Mouse (Mus musculus) intestine, embryonic 15.5 days (tissue): ENCODE data around the gene Agap1. TPM values are rescaled to one million over a fixed set of nuclear protein-coding genes. Genes with fewer than 3 reads are reported as not detected.

Experiments used
- ATAC-seq: fragments of 200-750 bp; cut with Nextera tagmentation; 2 replicates; pipeline ENCODE4 v1.8.0; 2017; ENCODE audit warnings: moderate TSS enrichment, moderate library complexity
- H3K27ac ChIP-seq: fragments of 300-500 bp; sonication (generic); 2 replicates; pipeline ENCODE4 v1.5.1; 2015; ENCODE audit warnings: mild to moderate bottlenecking, inconsistent platforms
- H3K27me3 ChIP-seq: fragments of 300-500 bp; sonication (generic); replicated peaks from 2 replicates; pipeline ENCODE4 v1.6.1; 2015; ENCODE audit warnings: inconsistent platforms
- H3K36me3 ChIP-seq: fragments of 300-500 bp; sonication (generic); 2 replicates; pipeline ENCODE4 v1.6.1; 2015; ENCODE audit warnings: inconsistent platforms
- H3K4me1 ChIP-seq: fragments of 300-500 bp; sonication (generic); replicated peaks from 2 replicates; pipeline ENCODE4 v1.6.1; 2015; ENCODE audit warnings: inconsistent platforms
- H3K4me2 ChIP-seq: fragments of 300-500 bp; sonication (generic); replicated peaks from 2 replicates; pipeline ENCODE4 v1.6.1; 2015; ENCODE audit warnings: mild to moderate bottlenecking, inconsistent platforms
- H3K4me3 ChIP-seq: fragments of 300-500 bp; sonication (generic); replicated peaks from 2 replicates; pipeline ENCODE4 v1.5.1; 2015; ENCODE audit warnings: inconsistent platforms
- H3K9ac ChIP-seq: fragments of 300-500 bp; sonication (generic); 2 replicates; pipeline ENCODE4 v1.6.1; 2015; ENCODE audit warnings: inconsistent platforms
- H3K9me3 ChIP-seq: fragments of 300-500 bp; sonication (generic); 2 replicates; pipeline ENCODE4 v1.6.1; 2016; ENCODE audit warnings: inconsistent platforms
- WGBS: fragments of 180-500 bp; shearing (Covaris S2); methylation state at CpG from one replicate; pipeline ENCODE4 v1.1.7; 2015; 5-methylcytosine and 5-hydroxymethylcytosine counted together
- polyA plus RNA-seq: library from polyadenylated mRNA; unstranded; fragments of >200 nt; fragmentation: Nextera tagmentation; extraction: Ambion mirVana; gene quantifications from 2 replicates; pipeline ENCODE4 v1.2.1, GENCODE M21; 2015

The Agap1 gene
- 9.4 and 10.9 TPM in 2 replicates for polyA plus RNA-seq

DNA sequence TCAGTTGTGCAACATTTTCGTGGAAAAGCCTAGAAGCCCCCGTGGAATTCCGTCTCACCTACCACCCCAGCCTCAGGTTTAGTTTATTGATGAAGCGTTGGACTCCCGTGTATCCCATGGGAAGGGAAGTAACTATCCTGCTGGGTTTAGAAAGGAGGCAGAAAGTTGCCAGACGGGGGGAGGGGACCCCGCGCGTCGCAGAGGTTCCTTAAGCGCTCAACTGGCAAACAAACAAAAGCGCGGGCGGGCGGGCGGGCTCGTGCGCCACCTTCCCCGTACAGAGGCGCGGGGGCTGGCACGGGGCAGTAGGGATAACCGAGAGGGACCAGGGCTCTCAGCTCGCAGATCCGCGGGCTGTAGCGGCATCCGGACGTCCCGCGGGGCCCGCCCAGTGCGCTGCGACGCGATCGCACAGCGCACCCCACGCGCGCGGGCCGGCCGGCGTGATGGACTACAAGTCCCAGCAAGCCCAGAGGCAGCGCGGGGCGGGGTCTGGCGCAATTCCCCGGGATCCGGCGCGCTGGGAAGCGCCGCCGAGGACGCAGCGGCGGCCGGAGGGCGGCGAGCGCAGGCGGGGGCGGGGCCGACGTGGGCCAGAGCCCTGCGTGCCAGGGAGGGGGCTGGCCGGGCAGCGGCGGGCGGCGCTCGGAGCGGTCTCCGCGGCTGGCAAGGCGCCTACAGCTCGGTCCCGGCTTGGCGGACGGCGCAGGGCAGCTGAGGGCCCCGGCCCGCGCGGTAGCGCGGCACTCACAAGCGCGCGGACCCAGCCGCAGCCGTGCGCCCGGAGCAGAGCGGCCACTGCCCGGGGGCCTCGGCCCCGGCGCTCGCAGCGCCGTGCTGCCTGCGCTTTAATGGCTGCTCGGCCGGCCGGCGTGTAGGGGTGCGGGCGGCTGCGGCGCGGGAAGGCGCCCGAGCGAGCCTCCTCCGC, at the start of gene Agap1:
Agap1 (plus strand) TSS at position 611 of the 928 bp plus-strand sequence.
- H3K27me3 ChIP-seq: no peaks in the 10 kb centered on the region
- H3K27ac ChIP-seq: peak within 1 kb of the TSS; percentile 85
- H3K4me2 ChIP-seq: peak within 1 kb of the TSS; percentile 94
- H3K36me3 ChIP-seq: no peaks in the 10 kb centered on the region
- H3K4me3 ChIP-seq: peak within 1 kb of the TSS; percentile 82
- WGBS: under 1% methylated on average over 95 of the region's 118 CpGs
- H3K9ac ChIP-seq: peak within 1 kb of the TSS; percentile 78
- no peaks in the 10 kb centered on the region for H3K9me3 ChIP-seq
- H3K4me1 ChIP-seq: peaks cover 20% of the 10 kb centered on the region
- ATAC-seq: peak; percentile 96

DNA sequence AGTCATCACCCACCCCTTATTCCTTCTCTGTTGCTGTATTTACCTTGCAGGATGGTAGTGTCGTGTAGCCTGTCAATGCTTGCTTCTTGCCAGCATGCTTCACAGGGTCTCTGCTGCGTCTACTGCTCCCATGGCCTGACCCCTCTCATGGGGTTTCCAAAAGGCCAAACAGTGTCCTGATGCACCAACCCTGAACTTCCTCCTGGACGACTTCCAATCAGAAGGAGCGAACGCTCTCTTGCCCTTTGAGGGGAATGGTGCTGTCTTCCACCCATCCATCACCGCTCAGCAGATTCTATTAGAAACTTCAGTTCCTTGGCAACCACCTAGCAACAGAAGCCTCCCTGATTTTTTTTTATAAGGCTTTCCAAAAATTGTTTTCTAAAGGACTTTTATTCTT, 48.6 kb upstream of the Agap1 start:
- no peak for ATAC-seq
- no peak overlapping the region for H3K4me2 ChIP-seq
- no peaks in the 10 kb centered on the region; the same call in 1 of the 2 replicates for H3K9me3 ChIP-seq
- H3K9ac ChIP-seq: no peak overlapping the region
- H3K27ac ChIP-seq: no peak overlapping the region
- no peaks in the 10 kb centered on the region for H3K27me3 ChIP-seq
- 64% methylated on average over 6 of the region's 6 CpGs for WGBS
- no peak overlapping the region for H3K4me3 ChIP-seq
- H3K36me3 ChIP-seq: no peaks in the 10 kb centered on the region
- no peaks in the 10 kb centered on the region for H3K4me1 ChIP-seq

DNA sequence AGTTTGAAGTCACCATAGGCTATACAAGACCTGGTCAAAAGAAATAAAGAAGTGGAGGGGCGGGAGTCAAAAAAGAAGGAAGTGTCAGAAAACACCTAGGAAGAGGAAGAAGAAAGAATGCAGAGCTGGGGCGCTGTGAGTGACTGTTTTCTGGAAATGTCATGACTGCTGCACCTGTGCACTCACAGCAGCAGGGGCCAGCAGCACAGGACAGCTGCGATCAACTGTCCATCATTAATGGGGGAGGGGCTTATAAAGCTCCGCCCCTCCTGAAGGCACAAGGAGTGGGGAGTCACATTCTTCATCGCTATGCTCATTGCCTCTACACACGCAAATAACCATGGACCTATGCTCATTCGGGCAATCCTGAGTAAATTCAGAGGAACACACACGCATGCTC, 46.6 kb upstream of the Agap1 start:
- Histone ChIP-seq H3K4me1 (no peaks in the 10 kb centered on the region), H3K4me2 (no peak overlapping the region), H3K4me3 (no peak overlapping the region), H3K9me3 (no peaks in the 10 kb centered on the region; the same call in 1 of the 2 replicates), H3K36me3 (no peaks in the 10 kb centered on the region), H3K27me3 (no peaks in the 10 kb centered on the region), H3K27ac (no peak overlapping the region), H3K9ac (no peak overlapping the region)
- WGBS: 82% methylated on average over 8 of the region's 8 CpGs
- no peak for ATAC-seq

DNA sequence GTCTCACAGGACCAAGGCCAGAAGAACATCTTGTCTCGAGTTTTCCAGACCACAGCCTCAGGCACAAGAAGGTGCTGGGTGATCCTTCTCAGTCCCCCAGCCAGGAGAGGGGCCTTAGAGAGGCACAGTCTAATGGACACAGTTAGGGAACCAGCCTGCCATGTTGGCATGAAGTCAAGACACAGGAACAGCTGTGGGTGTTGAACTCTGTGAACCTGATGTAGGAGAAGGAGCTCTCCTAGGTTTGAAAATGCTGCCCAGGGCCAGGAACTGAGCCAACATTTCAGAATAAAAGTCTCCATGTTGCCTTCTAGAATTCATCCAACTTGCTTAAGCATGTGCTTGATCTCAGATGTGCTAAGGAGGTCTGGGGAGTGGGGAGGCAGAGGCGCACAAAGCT, 41.5 kb upstream of the Agap1 start:
- Histone ChIP-seq H3K27ac (no peak overlapping the region), H3K27me3 (no peaks in the 10 kb centered on the region), H3K4me2 (no peak overlapping the region), H3K9me3 (no peaks in the 10 kb centered on the region; the same call in 1 of the 2 replicates), H3K36me3 (no peaks in the 10 kb centered on the region), H3K4me1 (peaks cover 5% of the 10 kb centered on the region), H3K4me3 (no peak overlapping the region), H3K9ac (no peak overlapping the region)
- no peak for ATAC-seq
- 71% methylated on average over 2 of the region's 2 CpGs for WGBS

DNA sequence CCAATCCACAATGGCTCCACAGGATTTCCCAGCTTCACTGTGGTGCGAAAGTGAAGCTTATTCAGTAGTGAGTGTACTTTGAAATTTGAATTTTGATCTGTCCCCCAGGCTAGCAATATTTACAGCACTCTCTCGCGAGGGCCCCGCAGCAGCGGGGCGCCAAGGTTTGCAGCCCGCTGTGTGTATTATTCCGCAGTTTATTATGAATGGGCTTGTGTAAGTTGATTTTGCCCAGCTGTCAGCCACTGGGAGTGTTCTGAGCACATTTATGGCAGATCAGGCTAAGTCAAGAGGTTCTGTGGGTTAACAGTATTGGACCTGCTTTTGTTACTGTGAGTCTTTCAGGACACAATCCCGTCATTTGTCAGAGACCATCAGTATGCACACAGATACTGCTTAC, 40.0 kb upstream of the Agap1 start:
- Histone ChIP-seq H3K36me3 (no peaks in the 10 kb centered on the region), H3K9me3 (no peaks in the 10 kb centered on the region), H3K4me3 (no peak overlapping the region), H3K27me3 (no peaks in the 10 kb centered on the region), H3K9ac (no peak overlapping the region), H3K27ac (no peak overlapping the region), H3K4me2 (no peak overlapping the region), H3K4me1 (peaks cover 5% of the 10 kb centered on the region)
- ATAC-seq: no peak; the same call in 1 of the 2 replicates
- WGBS: 43% methylated on average over 9 of the region's 9 CpGs

DNA sequence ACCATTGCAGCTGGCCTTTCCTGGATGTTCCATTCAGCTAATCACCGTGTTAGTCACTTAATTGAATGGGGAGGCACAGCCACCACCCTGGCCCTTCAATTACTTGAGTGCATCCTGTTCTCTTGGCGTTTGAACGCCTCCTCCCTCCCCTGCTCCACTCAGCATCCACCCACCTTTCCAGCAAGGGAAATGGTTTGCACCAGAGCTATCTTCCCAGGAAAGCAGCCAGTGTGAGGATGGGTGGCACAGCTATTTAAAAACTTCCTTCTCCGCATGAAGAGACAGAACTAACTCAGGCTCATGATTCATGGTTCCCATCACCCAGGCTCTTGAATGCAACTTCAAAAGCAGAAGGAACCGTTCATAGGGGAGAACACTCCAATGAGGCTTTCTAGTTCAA, 37.7 kb upstream of the Agap1 start:
- no peaks in the 10 kb centered on the region for H3K27me3 ChIP-seq
- 32% methylated on average over 5 of the region's 5 CpGs for WGBS
- H3K4me3 ChIP-seq: no peak overlapping the region
- H3K4me1 ChIP-seq: peaks cover 5% of the 10 kb centered on the region
- H3K36me3 ChIP-seq: no peaks in the 10 kb centered on the region
- H3K9ac ChIP-seq: no peak overlapping the region
- no peak overlapping the region for H3K4me2 ChIP-seq
- H3K9me3 ChIP-seq: no peaks in the 10 kb centered on the region
- no peak for ATAC-seq
- H3K27ac ChIP-seq: no peak overlapping the region

DNA sequence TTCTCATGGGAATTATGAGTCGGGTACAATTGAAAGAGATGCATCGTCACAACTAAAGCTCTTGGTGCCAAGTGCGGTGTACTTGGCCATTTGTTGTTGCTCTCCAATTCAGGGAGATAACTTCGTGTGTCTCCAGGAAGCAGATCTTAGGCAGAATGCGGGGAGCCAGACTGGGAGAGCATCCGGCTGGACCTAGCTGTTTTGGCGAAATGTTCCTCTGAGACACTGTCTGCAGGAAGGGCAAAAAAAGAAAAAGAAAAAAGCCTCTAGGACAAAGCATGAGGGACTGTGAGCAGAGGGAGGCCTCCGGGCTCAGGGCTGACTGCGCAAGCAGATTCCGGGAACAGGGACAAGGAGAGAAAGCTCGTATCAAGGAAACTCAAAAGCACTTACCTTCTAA, 34.0 kb upstream of the Agap1 start:
- Histone ChIP-seq H3K36me3 (no peaks in the 10 kb centered on the region), H3K4me2 (no peak overlapping the region), H3K27ac (no peak overlapping the region), H3K9me3 (no peaks in the 10 kb centered on the region), H3K4me1 (no peaks in the 10 kb centered on the region), H3K4me3 (no peak overlapping the region), H3K27me3 (no peaks in the 10 kb centered on the region), H3K9ac (no peak overlapping the region)
- WGBS: 73% methylated on average over 11 of the region's 11 CpGs
- no peak for ATAC-seq

DNA sequence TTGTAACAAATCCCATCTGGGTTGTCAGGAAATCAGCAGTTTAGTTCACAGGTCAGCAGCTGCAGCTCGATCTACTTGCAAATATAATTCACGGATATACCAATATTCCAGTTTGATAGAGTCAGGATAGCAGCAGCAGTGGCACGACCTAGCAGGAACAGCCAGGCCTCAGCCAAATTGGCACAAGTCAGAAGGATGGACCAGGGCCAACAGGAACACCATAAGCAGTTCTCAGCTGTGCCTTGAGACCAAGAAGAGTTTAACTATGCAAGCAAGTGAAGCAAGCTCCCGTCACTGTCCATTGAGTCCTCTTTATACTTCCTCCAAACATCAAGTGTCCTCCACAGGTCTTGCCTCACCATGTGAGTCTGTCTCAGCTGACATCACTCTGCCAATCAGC, 33.2 kb upstream of the Agap1 start:
- Histone ChIP-seq H3K9me3 (no peaks in the 10 kb centered on the region), H3K27me3 (no peaks in the 10 kb centered on the region), H3K4me2 (no peak overlapping the region), H3K4me1 (no peaks in the 10 kb centered on the region), H3K36me3 (no peaks in the 10 kb centered on the region), H3K4me3 (no peak overlapping the region), H3K27ac (no peak overlapping the region), H3K9ac (no peak overlapping the region)
- no peak for ATAC-seq
- 64% methylated on average over 4 of the region's 4 CpGs for WGBS

DNA sequence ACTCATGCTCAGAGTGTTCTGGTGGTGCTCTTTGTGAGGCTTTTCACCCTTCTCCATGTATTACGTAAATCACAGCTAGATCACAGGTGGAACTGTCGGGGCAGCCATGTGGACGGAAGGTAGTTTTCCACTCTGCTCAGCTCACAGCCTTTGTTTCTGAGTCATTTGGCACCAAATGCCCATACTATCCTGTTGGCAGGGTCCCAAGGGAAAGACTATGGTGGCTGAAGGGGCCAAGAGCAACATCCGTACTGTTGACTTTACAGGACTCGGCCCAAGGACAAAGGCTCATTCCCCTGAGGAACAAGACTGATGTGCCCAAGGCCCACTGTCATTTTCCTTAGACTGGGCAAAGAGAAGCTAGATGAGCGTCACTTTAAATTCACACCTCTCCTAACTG, 30.0 kb upstream of the Agap1 start:
- WGBS: 84% methylated on average over 6 of the region's 6 CpGs
- no peaks in the 10 kb centered on the region for H3K9me3 ChIP-seq
- H3K27ac ChIP-seq: no peak overlapping the region
- H3K4me1 ChIP-seq: no peaks in the 10 kb centered on the region
- no peaks in the 10 kb centered on the region for H3K36me3 ChIP-seq
- no peak for ATAC-seq
- no peaks in the 10 kb centered on the region for H3K27me3 ChIP-seq
- no peak overlapping the region for H3K4me2 ChIP-seq
- H3K9ac ChIP-seq: no peak overlapping the region
- no peak overlapping the region for H3K4me3 ChIP-seq

DNA sequence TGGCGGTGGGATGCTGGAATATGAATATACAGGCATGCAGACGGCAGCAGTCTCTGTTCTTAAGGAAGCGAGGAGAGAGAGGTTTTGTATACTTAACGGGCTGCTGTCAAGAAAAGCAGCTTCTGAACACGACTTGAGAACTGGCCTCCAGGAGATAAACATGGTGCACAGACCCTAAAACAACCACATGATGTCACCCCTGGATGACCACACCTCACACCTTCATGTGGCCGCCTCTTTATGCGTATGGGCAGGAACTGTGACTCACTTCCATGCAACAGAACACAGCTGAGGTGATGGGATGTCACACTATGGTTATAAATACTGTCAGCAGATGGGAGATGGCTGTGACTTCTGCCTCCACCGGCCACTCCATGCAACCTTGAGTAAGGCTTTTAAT, 28.5 kb upstream of the Agap1 start:
- H3K9ac ChIP-seq: no peak overlapping the region
- H3K4me1 ChIP-seq: no peaks in the 10 kb centered on the region
- H3K27ac ChIP-seq: no peak overlapping the region
- no peak overlapping the region for H3K4me2 ChIP-seq
- H3K9me3 ChIP-seq: no peaks in the 10 kb centered on the region
- no peaks in the 10 kb centered on the region for H3K36me3 ChIP-seq
- H3K4me3 ChIP-seq: no peak overlapping the region
- no peaks in the 10 kb centered on the region for H3K27me3 ChIP-seq
- WGBS: 53% methylated on average over 8 of the region's 8 CpGs
- no peak for ATAC-seq

DNA sequence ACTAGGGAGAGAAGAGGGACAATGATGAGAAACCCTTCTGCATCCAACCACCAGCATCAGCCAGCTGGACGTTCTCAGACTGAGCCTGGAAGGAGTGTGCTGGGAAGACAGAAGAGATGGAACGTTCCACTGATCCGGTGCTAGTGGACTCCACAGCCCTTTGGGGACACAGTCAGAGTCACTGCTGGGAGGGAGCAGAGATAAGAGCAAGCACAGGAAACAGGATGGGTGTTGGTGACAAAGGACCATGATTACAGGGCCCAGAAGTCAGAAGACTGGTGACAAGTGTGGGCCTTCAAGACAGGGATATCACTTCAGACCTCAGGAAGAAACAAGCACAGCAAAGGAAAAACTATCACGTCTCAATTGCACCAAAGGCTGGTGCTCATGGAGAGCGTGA, 25.9 kb upstream of the Agap1 start:
- H3K4me3 ChIP-seq: no peak overlapping the region
- H3K9ac ChIP-seq: no peak overlapping the region
- ATAC-seq: no peak
- H3K36me3 ChIP-seq: no peaks in the 10 kb centered on the region
- 83% methylated on average over 5 of the region's 5 CpGs for WGBS
- no peaks in the 10 kb centered on the region for H3K27me3 ChIP-seq
- H3K4me1 ChIP-seq: no peaks in the 10 kb centered on the region
- no peaks in the 10 kb centered on the region for H3K9me3 ChIP-seq
- H3K27ac ChIP-seq: no peak overlapping the region
- no peak overlapping the region for H3K4me2 ChIP-seq

DNA sequence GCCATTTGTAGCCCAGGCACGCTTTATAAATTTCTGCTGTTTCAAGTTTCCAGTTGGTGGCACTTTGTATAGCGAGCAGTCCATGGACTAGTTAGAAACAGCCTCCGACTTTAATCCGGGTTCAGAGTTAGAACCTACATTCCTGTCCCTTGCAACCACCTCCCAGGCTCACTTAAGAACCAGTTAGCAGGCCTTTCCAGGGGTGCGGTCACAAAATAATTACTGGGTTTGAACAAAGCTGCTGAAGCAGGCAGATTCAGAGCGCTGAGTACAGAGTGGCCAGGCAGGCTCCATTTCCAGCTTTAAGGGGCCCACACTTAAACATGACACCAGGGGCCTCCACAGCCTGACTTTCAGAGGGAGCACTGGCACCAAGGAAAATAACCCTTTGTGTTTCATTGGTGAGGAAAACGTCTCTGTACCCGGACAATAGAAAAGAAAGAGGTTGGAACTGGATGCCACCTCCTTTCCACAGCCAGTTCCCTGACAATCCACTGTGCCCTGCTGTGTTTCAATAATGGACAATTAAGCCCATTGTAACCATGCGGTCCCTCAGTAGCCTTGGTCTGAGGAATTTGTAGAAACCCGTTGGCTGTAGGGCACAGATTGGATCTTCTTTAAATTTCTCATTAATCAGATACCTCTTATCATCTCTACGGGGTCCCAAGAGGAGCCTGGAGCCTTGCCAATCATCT, 24.5 kb upstream of the Agap1 start:
- 81% methylated on average over 11 of the region's 11 CpGs for WGBS
- Histone ChIP-seq H3K4me1 (no peaks in the 10 kb centered on the region), H3K27ac (no peak overlapping the region), H3K4me3 (no peak overlapping the region), H3K36me3 (no peaks in the 10 kb centered on the region), H3K9ac (no peak overlapping the region), H3K27me3 (no peaks in the 10 kb centered on the region), H3K4me2 (no peak overlapping the region), H3K9me3 (no peaks in the 10 kb centered on the region)
- ATAC-seq: no peak
